Mouse (Mus musculus) heart, embryonic 11.5 days (tissue): Measurements from ENCODE around the gene Ap5b1. TPM values are rescaled to one million over a fixed set of nuclear protein-coding genes. Genes with fewer than 3 reads are reported as not detected.

Experiments used
- ATAC-seq: fragments of 200-750 bp; cut with Nextera tagmentation; replicated peaks from 2 replicates; pipeline ENCODE4 v1.8.0; 2017; ENCODE audit warnings: moderate library complexity; ENCODE audit not compliant: insufficient number of reproducible peaks, low FRiP score, low TSS enrichment
- H3K27ac ChIP-seq: fragments of 300-500 bp; sonication (generic); 2 replicates; pipeline ENCODE4 v1.5.1; 2014; ENCODE audit warnings: mild to moderate bottlenecking, low read depth, low read length
- H3K27me3 ChIP-seq: fragments of 300-500 bp; sonication (generic); 2 replicates; pipeline ENCODE4 v1.6.1; 2014; ENCODE audit warnings: mild to moderate bottlenecking, low read length, mixed read lengths; ENCODE audit not compliant: control insufficient read depth, insufficient read depth
- H3K36me3 ChIP-seq: fragments of 300-500 bp; sonication (generic); 2 replicates; pipeline ENCODE4 v1.6.1; 2014; ENCODE audit warnings: mild to moderate bottlenecking, low read length, moderate library complexity, mixed read lengths; ENCODE audit not compliant: control insufficient read depth, insufficient read depth
- H3K4me1 ChIP-seq: fragments of 300-500 bp; sonication (generic); 2 replicates; pipeline ENCODE4 v1.6.1; 2014; ENCODE audit warnings: low read length; ENCODE audit not compliant: control insufficient read depth, insufficient read depth
- H3K4me2 ChIP-seq: fragments of 300-500 bp; sonication (generic); 2 replicates; pipeline ENCODE4 v1.6.1; 2014; ENCODE audit warnings: mild to moderate bottlenecking, moderate library complexity
- H3K4me3 ChIP-seq: fragments of 300-500 bp; sonication (generic); 2 replicates; pipeline ENCODE4 v1.5.1; 2014; ENCODE audit warnings: low read depth, low read length
- H3K9ac ChIP-seq: fragments of 300-500 bp; sonication (generic); 2 replicates; pipeline ENCODE4 v1.6.1; 2014; ENCODE audit warnings: mild to moderate bottlenecking, low read depth, low read length, moderate library complexity
- H3K9me3 ChIP-seq: fragments of 300-500 bp; sonication (generic); replicated peaks from 2 replicates; pipeline ENCODE4 v1.6.1; 2016; ENCODE audit warnings: low read length; ENCODE audit not compliant: control insufficient read depth
- WGBS: fragments of 180-500 bp; shearing (Covaris S2); extraction: QIAGEN DNeasy Blood & Tissue Kit; methylation state at CpG from one replicate; pipeline ENCODE4 v1.1.7; 2014; ENCODE audit not compliant: insufficient replicate concordance; 5-methylcytosine and 5-hydroxymethylcytosine counted together
- polyA plus RNA-seq: library from polyadenylated mRNA; unstranded; fragments of >200 nt; fragmentation: Nextera tagmentation; extraction: Ambion mirVana; gene quantifications from 2 replicates; pipeline ENCODE4 v1.2.1, GENCODE M21; 2014

Gene Ap5b1
- polyA plus RNA-seq, 1 experiment from 2014 or later = 2.3 TPM

DNA sequence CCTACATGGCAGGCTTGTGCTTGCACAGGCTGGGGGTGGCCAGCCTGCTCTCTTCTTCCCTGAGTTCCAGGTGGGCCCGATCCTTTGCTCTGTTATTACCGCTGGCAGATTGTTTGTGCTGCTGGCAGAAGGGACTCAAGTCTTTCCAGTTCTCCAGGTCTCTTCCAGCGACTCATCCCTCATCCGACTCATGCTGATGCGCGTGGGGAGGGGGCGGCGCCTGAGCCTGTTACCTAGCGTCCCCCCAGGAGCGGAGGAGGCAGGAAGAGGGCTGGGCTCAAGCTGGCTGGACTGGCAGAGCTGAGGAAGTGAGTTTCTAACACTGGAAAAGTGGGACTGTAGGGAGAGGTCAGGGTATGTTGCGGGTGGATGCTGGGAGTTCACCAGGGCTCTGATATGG lies 23.8 kb upstream of the Ap5b1 start:
- Histone ChIP-seq H3K4me2 (no peak overlapping the region), H3K9me3 (no peaks in the 10 kb centered on the region), H3K27ac (no peak overlapping the region), H3K27me3 (peaks cover 5% of the 10 kb centered on the region), H3K9ac (no peak overlapping the region), H3K36me3 (no peaks in the 10 kb centered on the region), H3K4me3 (no peak overlapping the region), H3K4me1 (peaks cover 6% of the 10 kb centered on the region; the same call in 1 of the 2 replicates)
- ATAC-seq = no peak
- 47% methylated on average over 11 of the region's 11 CpGs for WGBS

DNA sequence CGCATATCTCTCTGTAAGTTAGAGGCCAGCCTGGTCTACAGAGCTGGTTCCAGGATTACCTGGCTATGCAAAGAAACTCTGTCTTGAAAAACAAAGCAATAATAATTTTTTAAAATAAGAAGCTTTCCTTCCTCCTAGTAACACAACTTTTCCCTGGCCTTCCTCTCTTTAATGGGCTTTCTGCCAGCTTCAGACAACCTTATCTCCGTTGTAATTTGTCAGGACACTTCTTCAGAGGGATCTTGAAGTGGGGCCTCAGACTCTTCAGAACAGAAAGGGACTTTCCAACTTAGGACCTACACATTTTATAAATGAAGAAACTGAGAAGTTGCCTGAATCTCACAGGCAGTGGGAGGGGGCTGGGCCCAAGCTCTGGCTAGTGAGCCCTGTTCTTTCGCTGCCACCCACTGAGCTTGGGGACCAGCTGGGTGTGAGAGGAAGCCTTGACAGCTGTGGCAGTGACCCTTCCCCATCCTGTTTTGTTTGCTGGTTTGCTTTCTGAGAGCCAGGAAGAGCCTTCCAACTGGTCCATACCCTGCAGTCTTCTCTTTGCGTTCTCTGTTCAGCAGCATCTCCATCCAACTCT lies 20.3 kb upstream of the Ap5b1 start:
- Histone ChIP-seq H3K4me1 (peaks cover 6% of the 10 kb centered on the region; the same call in 1 of the 2 replicates), H3K4me2 (no peak overlapping the region), H3K9ac (no peak overlapping the region), H3K9me3 (no peaks in the 10 kb centered on the region), H3K27ac (no peak overlapping the region), H3K36me3 (no peaks in the 10 kb centered on the region), H3K4me3 (no peak overlapping the region), H3K27me3 (peaks cover 10% of the 10 kb centered on the region)
- no peak for ATAC-seq
- 52% methylated on average over 4 of the region's 4 CpGs for WGBS

- H3K9ac ChIP-seq = no peak overlapping the region
- no peaks in the 10 kb centered on the region for H3K4me1 ChIP-seq
- no peak overlapping the region for H3K4me2 ChIP-seq
- no peaks in the 10 kb centered on the region for H3K9me3 ChIP-seq
- no peaks in the 10 kb centered on the region for H3K36me3 ChIP-seq
- peaks cover 48% of the 10 kb centered on the region for H3K27me3 ChIP-seq
- WGBS = 50% methylated on average over 8 of the region's 8 CpGs
- no peak overlapping the region for H3K27ac ChIP-seq
- H3K4me3 ChIP-seq = no peak overlapping the region
- ATAC-seq = no peak
Observed at GRCm38 (mm10) chr19:5553802-5554201, 14.0 kb upstream of the Ap5b1 start.

- Histone ChIP-seq H3K27ac (no peak overlapping the region), H3K4me1 (no peaks in the 10 kb centered on the region), H3K9ac (no peak overlapping the region), H3K27me3 (peaks cover 52% of the 10 kb centered on the region), H3K4me3 (no peak overlapping the region), H3K36me3 (no peaks in the 10 kb centered on the region), H3K9me3 (no peaks in the 10 kb centered on the region), H3K4me2 (no peak overlapping the region)
- 78% methylated on average over 14 of the region's 14 CpGs for WGBS
- no peak for ATAC-seq
Observed at GRCm38 (mm10) chr19:5554212-5554611, 13.6 kb upstream of the Ap5b1 start.

DNA sequence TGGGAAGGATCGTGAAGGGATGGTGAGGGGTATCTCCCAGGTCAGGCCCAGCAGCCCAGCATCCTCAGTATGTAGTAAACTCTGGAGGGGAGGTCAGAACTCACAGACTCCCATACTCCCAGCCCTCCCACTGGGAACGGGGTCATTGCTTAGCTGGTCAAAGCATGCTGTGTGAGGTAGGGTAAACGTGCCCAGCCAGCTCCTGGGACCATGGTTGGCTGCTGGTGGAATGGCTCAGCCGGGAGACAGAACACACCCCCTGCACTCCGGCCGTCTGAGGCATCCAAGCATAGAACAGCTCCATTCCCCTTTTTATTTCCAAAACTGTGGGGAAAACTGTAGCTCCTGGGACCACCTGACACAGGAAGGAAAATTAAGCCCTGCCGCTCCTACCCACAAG lies 9.7 kb upstream of the Ap5b1 start:
- Histone ChIP-seq H3K4me3 (no peak overlapping the region), H3K9me3 (no peaks in the 10 kb centered on the region), H3K27ac (no peak overlapping the region), H3K27me3 (peaks cover 83% of the 10 kb centered on the region), H3K9ac (no peak overlapping the region), H3K36me3 (no peaks in the 10 kb centered on the region), H3K4me2 (no peak overlapping the region), H3K4me1 (peaks cover 12% of the 10 kb centered on the region)
- no peak for ATAC-seq
- 44% methylated on average over 7 of the region's 7 CpGs for WGBS

- peaks cover 86% of the 10 kb centered on the region for H3K27me3 ChIP-seq
- H3K9ac ChIP-seq = no peak overlapping the region
- H3K4me3 ChIP-seq = no peak overlapping the region
- no peak overlapping the region for H3K27ac ChIP-seq
- H3K4me1 ChIP-seq = peaks cover 12% of the 10 kb centered on the region
- no peak overlapping the region for H3K4me2 ChIP-seq
- no peaks in the 10 kb centered on the region for H3K36me3 ChIP-seq
- 57% methylated on average over 8 of the region's 8 CpGs for WGBS
- no peak for ATAC-seq
- no peaks in the 10 kb centered on the region for H3K9me3 ChIP-seq
Observed at GRCm38 (mm10) chr19:5558770-5559169, 9.1 kb upstream of the Ap5b1 start.

DNA sequence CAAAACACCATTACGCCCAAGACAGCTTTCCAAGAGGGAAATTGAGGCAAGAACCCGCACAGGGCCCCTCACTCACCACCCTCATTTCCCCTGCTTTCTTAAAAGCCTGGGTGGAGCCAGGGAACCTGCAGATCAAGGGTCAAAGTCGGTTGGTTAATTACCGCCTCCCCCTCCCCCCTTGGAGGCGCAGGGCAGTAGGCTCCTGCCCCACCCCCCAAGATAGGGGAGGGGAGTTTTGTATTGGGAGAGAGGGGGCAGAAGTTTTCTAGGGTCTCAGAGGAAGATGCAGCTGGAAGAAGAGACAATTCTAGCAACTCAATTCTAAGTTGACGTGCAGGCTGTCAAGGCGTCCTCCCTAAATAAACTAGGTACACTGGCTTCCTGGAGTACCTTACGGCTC lies 8.6 kb upstream of the Ap5b1 start:
- no peak for ATAC-seq
- H3K9me3 ChIP-seq = no peaks in the 10 kb centered on the region
- H3K27me3 ChIP-seq = peaks cover 89% of the 10 kb centered on the region
- H3K4me3 ChIP-seq = peak overlapping the region; percentile 42; the same call in 1 of the 2 replicates
- 20% methylated on average over 8 of the region's 8 CpGs for WGBS
- no peak overlapping the region for H3K27ac ChIP-seq
- peaks cover 12% of the 10 kb centered on the region for H3K4me1 ChIP-seq
- H3K9ac ChIP-seq = no peak overlapping the region
- no peaks in the 10 kb centered on the region for H3K36me3 ChIP-seq
- H3K4me2 ChIP-seq = peak overlapping the region; percentile 67; the same call in 1 of the 2 replicates

- ATAC-seq = no peak
- Histone ChIP-seq H3K27me3 (peaks cover 90% of the 10 kb centered on the region), H3K9me3 (no peaks in the 10 kb centered on the region), H3K9ac (peak overlapping the region; percentile 11; the same call in 1 of the 2 replicates), H3K36me3 (no peaks in the 10 kb centered on the region), H3K27ac (no peak overlapping the region), H3K4me3 (peak overlapping the region; percentile 42), H3K4me2 (peak overlapping the region; percentile 67), H3K4me1 (peaks cover 12% of the 10 kb centered on the region)
- WGBS = 1% methylated on average over 69 of the region's 69 CpGs
Observed at GRCm38 (mm10) chr19:5559631-5560456, 8.0 kb upstream of the Ap5b1 start.
